ENCODE assay signal across 12 mouse cellular contexts in the genomic region with DNA sequence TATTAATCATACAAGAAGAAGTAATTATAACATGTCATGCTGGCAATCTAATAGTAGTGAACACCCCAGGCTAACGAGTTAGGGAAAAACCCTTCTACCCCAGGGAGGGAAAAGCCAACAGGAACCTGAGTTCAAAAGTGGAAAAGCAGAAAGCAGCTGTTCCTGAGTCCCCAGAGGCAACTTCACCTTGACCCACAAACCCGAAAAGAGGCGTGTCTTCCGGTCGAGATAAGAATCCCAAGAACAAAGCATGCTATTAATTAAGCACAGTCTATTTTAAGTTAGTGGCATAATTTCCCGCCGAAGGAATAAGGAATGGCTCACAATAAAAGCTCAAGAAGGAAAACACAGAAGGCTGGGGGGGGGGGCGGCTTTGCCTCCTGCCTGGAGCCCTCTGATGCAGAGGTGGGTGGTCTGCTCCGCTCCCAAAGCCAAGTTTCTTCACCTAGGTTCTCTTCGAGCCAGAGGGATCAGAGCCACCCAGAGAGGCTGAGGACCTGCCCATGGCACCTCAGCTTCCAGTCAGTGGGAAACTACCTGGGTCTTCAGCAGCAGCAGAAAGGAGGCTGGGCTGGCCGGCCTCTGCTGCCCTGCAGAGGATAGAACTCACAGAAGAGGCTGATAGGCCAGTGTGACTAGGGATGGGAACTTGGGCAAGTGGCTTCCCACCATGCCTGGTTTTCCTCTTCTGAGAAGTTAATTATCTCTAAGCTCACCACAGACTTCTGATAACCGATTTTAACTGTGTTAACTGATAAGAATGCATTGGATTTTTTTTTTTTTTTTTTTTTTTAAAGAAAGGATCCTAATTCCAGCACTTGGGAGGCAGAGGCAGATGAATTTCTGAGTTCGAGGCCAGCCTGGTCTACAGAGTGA. TPM values are rescaled to one million over a fixed set of nuclear protein-coding genes. Genes with fewer than 3 reads are reported as not detected.
A peak's percentile ranks its signal among the peaks of the same experiment; 100 is the strongest.
DNase-seq lines count a peak whose midpoint lies in the region; ATAC-seq and TF ChIP-seq lines count a peak whose summit lies in the region.
"Had no signal": no experiment of that assay in that cellular context is flagged by ENCODE, and none has a peak within 500 bp of the region (broad histone marks: within the 10 kb centered on the region; RNA-seq: fewer than 3 reads in every experiment).

No protein-coding gene starts in this region.

- no peak for TF ChIP-seq CTCF in G1E (IDR thresholded peaks at IDR 0.05; ENCODE audit: low read depth, low read length)
- no peak for TF ChIP-seq CTCF in forebrain, postnatal 0 days (IDR thresholded peaks at IDR 0.05; ENCODE audit: low read depth)

- H3K27me3 ChIP-seq in kidney, embryonic 15.5 days, result no peaks in the 10 kb centered on the region
- no peaks in the 10 kb centered on the region for H3K27me3 ChIP-seq in G1E (ENCODE audit: insufficient read depth, low read length)
- H3K27me3 ChIP-seq in embryonic facial prominence, embryonic 10.5 days (replicated peaks; ENCODE audit: low read depth, poor library complexity, severe bottlenecking), result no peaks in the 10 kb centered on the region
- no peaks in the 10 kb centered on the region for H3K27me3 ChIP-seq in limb, embryonic 11.5 days (ENCODE audit: control insufficient read depth, insufficient read depth, low read length)
- H3K27me3 ChIP-seq in forebrain, postnatal 0 days (ENCODE audit: insufficient read depth, low read length), result no peaks in the 10 kb centered on the region
- no peaks in the 10 kb centered on the region for H3K27me3 ChIP-seq in forebrain, embryonic 16.5 days (replicated peaks; ENCODE audit: control insufficient read depth, insufficient read depth, low read length)
- H3K27me3 ChIP-seq: embryonic facial prominence, embryonic 12.5 days had no signal

- H3K4me2 ChIP-seq in kidney, embryonic 15.5 days, result peak overlapping the region; percentile 25
- H3K4me2 ChIP-seq in limb, embryonic 11.5 days (ENCODE audit: low read depth, severe bottlenecking), result no peak overlapping the region
- no peak overlapping the region for H3K4me2 ChIP-seq in forebrain, postnatal 0 days (ENCODE audit: low read depth)
- no peak overlapping the region for H3K4me2 ChIP-seq in forebrain, embryonic 16.5 days (ENCODE audit: low read length)
- H3K4me2 ChIP-seq: embryonic facial prominence, embryonic 12.5 days had no signal

- H3K9me3 ChIP-seq in kidney, embryonic 15.5 days (replicated peaks), result no peaks in the 10 kb centered on the region
- no peaks in the 10 kb centered on the region for H3K9me3 ChIP-seq in G1E (replicated peaks)
- H3K9me3 ChIP-seq in embryonic facial prominence, embryonic 10.5 days, result no peaks in the 10 kb centered on the region
- H3K9me3 ChIP-seq in limb, embryonic 11.5 days (ENCODE audit: control insufficient read depth, low read length), result no peaks in the 10 kb centered on the region
- H3K9me3 ChIP-seq in forebrain, postnatal 0 days (ENCODE audit: low read length), result no peaks in the 10 kb centered on the region
- no peaks in the 10 kb centered on the region for H3K9me3 ChIP-seq in forebrain, embryonic 16.5 days (ENCODE audit: control insufficient read depth, low read length)
- H3K9me3 ChIP-seq: embryonic facial prominence, embryonic 12.5 days had no signal

- DNase-seq in kidney, adult 18-20 months, result no peak
- peak; percentile 67 for DNase-seq in G1E (ENCODE audit: low spot score)
- DNase-seq in embryonic facial prominence, embryonic 10.5 days (ENCODE audit: low spot score), result peak; percentile 41
- DNase-seq in limb, embryonic 11.5 days (ENCODE audit: low spot score), result peak; percentile 42
- DNase-seq in forebrain, postnatal 0 days, result no peak
- DNase-seq: gastrocnemius, postnatal 14 days; right cerebral cortex, postnatal 25 days had no signal

- 28% methylated on average over 13 of the region's 13 CpGs for WGBS in kidney, embryonic 15.5 days
- 47% methylated on average over 13 of the region's 13 CpGs for WGBS in embryonic facial prominence, embryonic 10.5 days
- 27% methylated on average over 13 of the region's 13 CpGs for WGBS in limb, embryonic 11.5 days
- 47% methylated on average over 13 of the region's 13 CpGs for WGBS in forebrain, postnatal 0 days
- 52% methylated on average over 13 of the region's 13 CpGs for WGBS in forebrain, embryonic 16.5 days

- H3K4me1 ChIP-seq in kidney, embryonic 15.5 days, result peaks cover 49% of the 10 kb centered on the region
- H3K4me1 ChIP-seq in G1E (ENCODE audit: insufficient read depth, low read depth, low read length), result peaks cover 62% of the 10 kb centered on the region
- peaks cover 50% of the 10 kb centered on the region for H3K4me1 ChIP-seq in embryonic facial prominence, embryonic 10.5 days
- peaks cover 8% of the 10 kb centered on the region for H3K4me1 ChIP-seq in limb, embryonic 11.5 days (ENCODE audit: control insufficient read depth, insufficient read depth, low read length)
- peaks cover 2% of the 10 kb centered on the region for H3K4me1 ChIP-seq in forebrain, postnatal 0 days (ENCODE audit: insufficient read depth)
- H3K4me1 ChIP-seq in forebrain, embryonic 16.5 days (replicated peaks; ENCODE audit: control insufficient read depth, insufficient read depth, low read length), result peaks cover 17% of the 10 kb centered on the region

- peak overlapping the region; percentile 92 for H3K27ac ChIP-seq in kidney, embryonic 15.5 days
- H3K27ac ChIP-seq in embryonic facial prominence, embryonic 10.5 days (replicated peaks), result peak overlapping the region; percentile 75
- no peak overlapping the region for H3K27ac ChIP-seq in limb, embryonic 11.5 days (replicated peaks; ENCODE audit: low read depth, low read length)
- no peak overlapping the region for H3K27ac ChIP-seq in forebrain, postnatal 0 days (ENCODE audit: low read depth, low read length)
- no peak overlapping the region for H3K27ac ChIP-seq in forebrain, embryonic 16.5 days (ENCODE audit: low read length)
- H3K27ac ChIP-seq: embryonic facial prominence, embryonic 12.5 days had no signal

- no peaks in the 10 kb centered on the region for H3K36me3 ChIP-seq in kidney, embryonic 15.5 days
- H3K36me3 ChIP-seq in G1E (replicated peaks), result peaks cover 5% of the 10 kb centered on the region
- no peaks in the 10 kb centered on the region for H3K36me3 ChIP-seq in embryonic facial prominence, embryonic 10.5 days (replicated peaks)
- no peaks in the 10 kb centered on the region for H3K36me3 ChIP-seq in limb, embryonic 11.5 days (ENCODE audit: control insufficient read depth, insufficient read depth, low read length)
- no peaks in the 10 kb centered on the region for H3K36me3 ChIP-seq in forebrain, postnatal 0 days (ENCODE audit: insufficient read depth)
- H3K36me3 ChIP-seq in forebrain, embryonic 16.5 days (ENCODE audit: control insufficient read depth, insufficient read depth), result no peaks in the 10 kb centered on the region
- H3K36me3 ChIP-seq: embryonic facial prominence, embryonic 12.5 days had no signal

- H3K4me3 ChIP-seq in kidney, embryonic 15.5 days (replicated peaks), result no peak overlapping the region
- H3K4me3 ChIP-seq in G1E (ENCODE audit: low read depth, low read length), result peak overlapping the region; percentile 63; the same call in 1 of the 2 replicates
- H3K4me3 ChIP-seq in embryonic facial prominence, embryonic 10.5 days, result peak overlapping the region; percentile 31
- H3K4me3 ChIP-seq in limb, embryonic 11.5 days (ENCODE audit: low read depth, low read length), result no peak overlapping the region
- H3K4me3 ChIP-seq in forebrain, postnatal 0 days (ENCODE audit: low read depth, low read length), result no peak overlapping the region
- H3K4me3 ChIP-seq in forebrain, embryonic 16.5 days (replicated peaks; ENCODE audit: low read length), result no peak overlapping the region
- H3K4me3 ChIP-seq: embryonic facial prominence, embryonic 12.5 days had no signal

- no peak overlapping the region for H3K9ac ChIP-seq in kidney, embryonic 15.5 days
- H3K9ac ChIP-seq in limb, embryonic 11.5 days (ENCODE audit: low read length), result no peak overlapping the region
- no peak overlapping the region for H3K9ac ChIP-seq in forebrain, postnatal 0 days
- no peak overlapping the region for H3K9ac ChIP-seq in forebrain, embryonic 16.5 days (replicated peaks; ENCODE audit: low read depth, low read length)
- H3K9ac ChIP-seq: embryonic facial prominence, embryonic 12.5 days had no signal

- ATAC-seq in kidney, embryonic 15.5 days (replicated peaks; ENCODE audit: low FRiP score), result no peak
- no peak for ATAC-seq in G1E (ENCODE audit: extremely low read depth, insufficient number of reproducible peaks, low FRiP score, poor library complexity, severe bottlenecking)
- ATAC-seq in limb, embryonic 11.5 days (ENCODE audit: insufficient number of reproducible peaks, low FRiP score, low TSS enrichment, low read depth), result no peak
- no peak for ATAC-seq in frontal cortex, adult (ENCODE audit: low TSS enrichment)
- ATAC-seq in forebrain, postnatal 0 days, result no peak
- ATAC-seq in forebrain, embryonic 16.5 days, result no peak
- ATAC-seq: activated CD4-positive, CD25-positive, alpha-beta regulatory T cell, adult 4 months had no signal

RNA-seq across cellular contexts. Expression of a gene that starts 3.3 kb away (rescaled TPM):
- 84.7 and 97.3 TPM in 2 replicates for polyA plus RNA-seq in kidney, embryonic 15.5 days (2015; fragmentation: Nextera tagmentation; extraction: Ambion mirVana)
- 191 and 201 TPM in 2 replicates for total RNA-seq in G1E (2014; fragmentation: Nextera tagmentation)
- 198 and 202 TPM in 2 replicates for total RNA-seq in G1E (2017)
- 105 and 119 TPM in 2 replicates for polyA plus RNA-seq in G1E (2012)
- polyA plus RNA-seq in embryonic facial prominence, embryonic 10.5 days (2016; fragmentation: Nextera tagmentation; extraction: Ambion mirVana), result 73.6 and 80.6 TPM in 2 replicates
- 51.5 and 58.8 TPM in 2 replicates for polyA plus RNA-seq in limb, embryonic 11.5 days (2014; fragmentation: Nextera tagmentation; extraction: Ambion mirVana)
- 49.9 and 58.6 TPM in 2 replicates for total RNA-seq in forebrain, postnatal 0 days (2014; rRNA removed)
- polyA plus RNA-seq in forebrain, postnatal 0 days (2015; fragmentation: Nextera tagmentation; extraction: Ambion mirVana), result 8.4 and 15.7 TPM in 2 replicates
- polyA plus RNA-seq in forebrain, embryonic 16.5 days (2015; fragmentation: Nextera tagmentation; extraction: Ambion mirVana), result 19.3 and 21.1 TPM in 2 replicates

RNA-seq across cellular contexts. Expression of a gene that starts 26.5 kb away (rescaled TPM):
- 43.7 and 48.1 TPM in 2 replicates for polyA plus RNA-seq in kidney, embryonic 15.5 days (2015; fragmentation: Nextera tagmentation; extraction: Ambion mirVana)
- total RNA-seq in G1E (2014; fragmentation: Nextera tagmentation) (12.2 and 12.5 TPM in 2 replicates), G1E (2017) (14.3 and 16.0 TPM in 2 replicates)
- polyA plus RNA-seq in G1E (2012), result 32.8 and 32.9 TPM in 2 replicates
- 63.5 and 68.7 TPM in 2 replicates for polyA plus RNA-seq in embryonic facial prominence, embryonic 10.5 days (2016; fragmentation: Nextera tagmentation; extraction: Ambion mirVana)
- polyA plus RNA-seq in limb, embryonic 11.5 days (2014; fragmentation: Nextera tagmentation; extraction: Ambion mirVana), result 65.3 and 65.4 TPM in 2 replicates
- 24.7 and 27.2 TPM in 2 replicates for total RNA-seq in forebrain, postnatal 0 days (2014; rRNA removed)
- 17.4 and 20.3 TPM in 2 replicates for polyA plus RNA-seq in forebrain, postnatal 0 days (2015; fragmentation: Nextera tagmentation; extraction: Ambion mirVana)
- polyA plus RNA-seq in forebrain, embryonic 16.5 days (2015; fragmentation: Nextera tagmentation; extraction: Ambion mirVana), result 35.3 and 39.8 TPM in 2 replicates

RNA-seq across cellular contexts. Expression of a gene that starts 32.9 kb away (rescaled TPM):
- 1.7 TPM in 2 replicates for polyA plus RNA-seq in kidney, embryonic 15.5 days (2015; fragmentation: Nextera tagmentation; extraction: Ambion mirVana)
- not detected in 2 replicates for total RNA-seq in G1E (2014; fragmentation: Nextera tagmentation)
- 0.06 and 0.27 TPM in 2 replicates for total RNA-seq in G1E (2017)
- polyA plus RNA-seq in G1E (2012), result not detected in 2 replicates
- 1.3 and 1.4 TPM in 2 replicates for polyA plus RNA-seq in embryonic facial prominence, embryonic 10.5 days (2016; fragmentation: Nextera tagmentation; extraction: Ambion mirVana)
- 1.2 and 1.9 TPM in 2 replicates for polyA plus RNA-seq in limb, embryonic 11.5 days (2014; fragmentation: Nextera tagmentation; extraction: Ambion mirVana)
- total RNA-seq in forebrain, postnatal 0 days (2014; rRNA removed), result 28.1 and 31.5 TPM in 2 replicates
- 12.6 and 19.4 TPM in 2 replicates for polyA plus RNA-seq in forebrain, postnatal 0 days (2015; fragmentation: Nextera tagmentation; extraction: Ambion mirVana)
- polyA plus RNA-seq in forebrain, embryonic 16.5 days (2015; fragmentation: Nextera tagmentation; extraction: Ambion mirVana), result 8.3 and 9.2 TPM in 2 replicates

RNA-seq across cellular contexts. Expression of a gene that starts 42.2 kb away (rescaled TPM):
- 85.1 and 94.7 TPM in 2 replicates for polyA plus RNA-seq in kidney, embryonic 15.5 days (2015; fragmentation: Nextera tagmentation; extraction: Ambion mirVana)
- total RNA-seq in G1E (2014; fragmentation: Nextera tagmentation), result 23.4 and 28.1 TPM in 2 replicates
- 23.0 and 26.3 TPM in 2 replicates for total RNA-seq in G1E (2017)
- 62.6 and 63.4 TPM in 2 replicates for polyA plus RNA-seq in G1E (2012)
- 72.6 and 78.7 TPM in 2 replicates for polyA plus RNA-seq in embryonic facial prominence, embryonic 10.5 days (2016; fragmentation: Nextera tagmentation; extraction: Ambion mirVana)
- polyA plus RNA-seq in limb, embryonic 11.5 days (2014; fragmentation: Nextera tagmentation; extraction: Ambion mirVana), result 41.5 and 49.3 TPM in 2 replicates
- 11.8 and 13.9 TPM in 2 replicates for total RNA-seq in forebrain, postnatal 0 days (2014; rRNA removed)
- polyA plus RNA-seq in forebrain, postnatal 0 days (2015; fragmentation: Nextera tagmentation; extraction: Ambion mirVana), result 12.1 and 12.5 TPM in 2 replicates
- 18.0 and 19.8 TPM in 2 replicates for polyA plus RNA-seq in forebrain, embryonic 16.5 days (2015; fragmentation: Nextera tagmentation; extraction: Ambion mirVana)

Comparison
In these comparisons a context has a peak if more than half of its experiments do, and no peak if none do; other contexts are left out.
1. H3K27ac ChIP-seq: peak in kidney, embryonic 15.5 days (single experiment) and embryonic facial prominence, embryonic 10.5 days (single experiment); none in limb, embryonic 11.5 days (single experiment), forebrain, postnatal 0 days (single experiment) and forebrain, embryonic 16.5 days (single experiment).
2. H3K4me3 ChIP-seq: peak in G1E (single experiment) and embryonic facial prominence, embryonic 10.5 days (single experiment); none in kidney, embryonic 15.5 days (single experiment), limb, embryonic 11.5 days (single experiment), forebrain, postnatal 0 days (single experiment) and forebrain, embryonic 16.5 days (single experiment).
3. DNase-seq: peak in G1E (single experiment), embryonic facial prominence, embryonic 10.5 days (single experiment) and limb, embryonic 11.5 days (single experiment); none in kidney, adult 18-20 months (single experiment) and forebrain, postnatal 0 days (single experiment).